Mouse (Mus musculus) 3T3-L1 (cell line): ENCODE data around the gene Cep170.

Experiments
- DNase-seq: peaks from one replicate; pipeline ENCODE4 v3.0.0-alpha.2; 2015; ENCODE audit warnings: low read depth, low spot score

Cep170 gene

DNA sequence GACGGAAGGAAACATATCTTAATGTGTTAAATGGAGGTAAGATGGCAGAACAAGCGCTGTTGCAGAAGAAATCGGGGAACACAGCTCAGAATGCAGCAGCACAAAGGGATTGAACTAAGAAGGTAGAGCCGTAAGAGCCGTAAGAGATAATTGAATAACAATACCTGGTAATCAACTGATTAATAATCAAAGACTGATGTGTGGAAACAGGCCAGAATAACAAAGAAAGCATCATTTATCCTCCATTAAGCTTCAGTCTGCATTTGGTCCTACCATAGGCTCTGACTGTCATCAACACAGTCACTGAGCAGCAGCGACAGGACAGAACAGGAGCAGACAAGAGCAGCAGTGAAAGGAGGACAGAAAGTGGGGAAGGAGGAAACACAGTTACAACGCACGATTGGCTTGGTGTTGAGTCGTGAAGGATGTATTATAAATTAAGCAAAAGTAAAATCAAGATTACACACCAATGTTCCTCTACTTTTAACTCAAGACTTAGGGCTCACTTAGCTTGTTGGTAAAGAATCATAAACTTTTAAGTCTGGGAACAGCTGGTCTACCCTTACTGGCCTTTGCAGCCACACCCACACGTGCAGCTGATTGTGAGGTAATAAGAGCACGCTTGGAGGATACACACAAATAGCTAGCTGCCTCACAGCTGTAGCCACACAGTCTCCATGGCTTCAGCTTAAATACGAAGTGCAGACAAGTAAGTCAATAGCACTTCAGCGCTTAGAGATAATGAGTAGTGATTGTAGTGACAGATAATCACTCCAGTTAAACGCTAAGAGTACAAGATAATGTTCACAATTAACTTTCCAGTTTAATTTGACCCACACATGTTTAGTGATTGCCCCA, 59.8 kb downstream of the Cep170 start:
- DNase-seq = no peak

DNA sequence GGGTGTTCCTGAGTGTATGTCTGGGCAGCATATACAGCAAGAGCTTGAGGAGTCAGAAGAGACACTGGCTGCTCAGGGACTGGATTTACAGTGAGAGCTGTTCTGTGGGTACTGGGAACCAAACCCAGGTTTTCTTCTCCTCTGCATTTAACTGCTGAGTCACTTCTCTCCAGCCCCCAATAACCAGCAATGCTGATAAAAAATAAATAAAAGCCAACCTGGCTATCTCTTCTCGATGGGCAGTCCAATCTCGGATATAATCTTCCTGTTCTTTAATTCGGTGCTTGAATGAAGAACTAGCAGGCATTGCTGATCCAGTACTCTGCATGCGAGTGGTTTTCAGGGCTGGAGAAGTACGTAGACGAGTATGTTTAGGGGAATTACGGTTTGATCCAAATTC, 64.2 kb downstream of the Cep170 start:
- no peak for DNase-seq

DNA sequence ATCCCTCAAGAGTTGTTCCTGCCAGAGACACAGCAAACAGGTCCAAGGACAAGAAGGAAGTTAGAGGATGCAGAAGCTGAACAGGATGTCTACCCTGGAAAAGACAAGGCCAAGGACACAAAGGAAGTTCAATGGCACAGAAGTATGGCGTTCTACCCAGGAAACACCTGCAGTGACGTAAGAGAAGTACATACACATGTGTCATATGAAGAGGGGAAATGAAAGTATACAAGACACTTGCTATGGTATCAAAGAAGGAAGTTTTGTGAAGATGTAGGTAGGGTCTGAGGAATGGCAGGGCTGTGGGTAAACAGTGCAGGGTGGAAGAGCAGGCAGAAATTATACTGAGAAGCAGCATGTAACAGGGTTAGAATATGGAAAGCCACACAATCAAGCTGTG, 81.0 kb downstream of the Cep170 start:
- no peak for DNase-seq

DNA sequence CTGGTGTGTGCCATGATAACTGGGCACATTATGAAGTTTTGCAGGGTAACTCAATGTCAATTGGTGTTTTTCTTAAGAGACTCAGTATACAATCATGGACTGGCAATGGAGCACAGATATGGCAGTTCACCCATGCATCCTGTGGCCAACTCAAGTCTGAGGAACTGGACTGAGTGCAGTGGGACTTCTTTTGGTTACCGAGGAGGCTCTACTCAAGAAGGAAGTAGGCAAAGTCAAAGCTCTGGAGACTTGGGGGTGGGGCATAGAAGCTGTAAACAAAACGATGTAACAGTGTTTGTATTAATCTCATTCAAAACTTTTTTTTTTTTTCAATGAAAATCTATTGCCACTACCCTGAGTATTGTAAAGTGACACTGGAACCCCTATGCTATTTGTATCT, 83.3 kb downstream of the Cep170 start:
- no peak for DNase-seq

DNA sequence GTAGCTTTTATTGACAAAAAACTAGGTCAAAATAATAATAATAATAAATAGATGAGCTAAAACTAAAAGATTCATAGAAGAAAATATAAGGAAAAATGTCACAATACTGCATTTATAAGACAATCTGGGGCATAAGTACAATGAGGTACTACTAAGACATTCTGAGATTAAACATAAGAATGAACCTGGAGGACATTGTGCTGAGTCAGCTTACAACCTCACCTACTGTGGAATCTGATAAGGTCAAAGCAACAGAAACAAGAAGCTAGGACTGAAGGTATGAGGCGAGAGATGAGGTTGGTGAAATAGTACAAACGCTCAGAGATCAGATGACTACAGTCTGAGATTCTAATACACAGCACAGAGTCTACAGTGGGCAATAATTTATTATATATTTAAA, 86.5 kb downstream of the Cep170 start:
- no peak for DNase-seq

DNA sequence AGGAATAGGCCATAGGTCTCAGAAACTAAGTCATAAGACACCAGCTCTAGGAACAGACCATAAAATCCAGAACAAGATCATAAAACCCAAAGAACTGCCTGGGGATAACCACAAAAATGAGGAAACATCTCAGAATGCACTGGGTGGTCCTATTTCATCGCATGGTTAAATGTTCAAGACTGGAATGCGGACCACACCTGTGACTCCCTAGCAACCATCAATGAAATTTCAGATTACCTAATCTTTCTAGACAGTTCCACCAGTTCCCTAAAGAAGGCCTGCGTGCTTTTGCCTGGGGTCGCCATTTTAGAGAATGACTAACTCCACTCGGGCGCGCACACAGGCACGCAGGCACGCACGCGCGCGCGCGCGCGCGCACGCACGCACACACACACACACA, 89.1 kb downstream of the Cep170 start:
- DNase-seq = peak; percentile 27

DNA sequence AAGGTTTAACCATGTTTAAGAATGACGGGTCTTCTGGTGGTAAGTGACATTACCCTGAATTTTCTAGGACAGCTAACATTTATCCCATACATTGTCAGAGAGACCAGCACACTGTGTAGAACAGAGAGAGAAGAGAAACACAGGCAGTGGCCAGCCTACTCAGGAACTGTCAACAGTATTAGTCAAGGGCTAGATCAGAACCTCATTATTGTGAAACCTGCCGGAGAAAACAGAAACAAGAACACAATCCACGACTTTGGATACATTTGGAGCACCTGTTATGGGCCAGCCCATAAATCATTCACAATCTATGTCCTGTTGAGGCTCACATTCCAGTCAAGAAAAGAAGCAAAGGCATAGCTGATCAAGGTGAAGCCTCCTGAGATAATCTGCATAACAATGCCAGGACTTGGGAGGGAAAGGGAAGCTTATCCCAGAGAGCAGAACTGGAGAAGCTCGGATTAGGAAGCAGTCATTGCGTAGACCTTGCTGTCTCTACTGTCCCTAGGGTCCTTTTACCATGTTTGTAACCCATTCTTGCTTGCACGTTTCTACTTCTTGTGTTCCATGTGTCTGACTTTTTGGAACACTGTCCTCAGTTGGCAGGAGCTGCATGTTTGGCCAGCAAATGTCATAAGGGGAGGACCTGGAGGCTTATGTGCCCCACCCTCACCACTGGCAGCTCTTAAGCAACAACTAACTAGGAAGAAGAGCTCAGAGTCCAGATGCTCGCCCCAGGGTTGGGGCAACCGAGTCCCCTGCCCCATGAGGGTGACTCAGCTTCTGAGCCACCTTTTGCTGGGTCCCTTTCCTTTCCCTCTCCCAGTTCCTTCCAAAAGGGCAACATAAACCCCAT, 89.8 kb downstream of the Cep170 start:
- no peak for DNase-seq

DNA sequence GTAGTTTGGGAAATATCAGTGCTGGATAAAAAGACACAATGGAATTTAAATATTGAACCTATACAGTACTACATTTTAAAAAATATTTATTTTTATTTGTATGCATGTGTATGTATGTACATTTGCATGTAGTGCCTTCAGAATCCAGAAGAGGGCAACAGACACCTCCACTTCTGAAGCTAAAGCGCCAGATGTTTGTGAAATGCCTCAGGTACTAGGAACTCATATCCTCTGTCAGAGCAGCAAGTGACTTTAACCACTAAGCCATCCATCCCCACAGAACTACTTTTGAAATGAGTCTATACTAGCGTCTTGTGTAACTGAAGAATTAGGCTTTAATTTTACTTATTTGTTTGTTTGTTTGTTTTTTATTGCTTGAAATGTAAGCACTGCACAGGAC, 101.4 kb downstream of the Cep170 start:
- DNase-seq = peak; percentile 88

DNA sequence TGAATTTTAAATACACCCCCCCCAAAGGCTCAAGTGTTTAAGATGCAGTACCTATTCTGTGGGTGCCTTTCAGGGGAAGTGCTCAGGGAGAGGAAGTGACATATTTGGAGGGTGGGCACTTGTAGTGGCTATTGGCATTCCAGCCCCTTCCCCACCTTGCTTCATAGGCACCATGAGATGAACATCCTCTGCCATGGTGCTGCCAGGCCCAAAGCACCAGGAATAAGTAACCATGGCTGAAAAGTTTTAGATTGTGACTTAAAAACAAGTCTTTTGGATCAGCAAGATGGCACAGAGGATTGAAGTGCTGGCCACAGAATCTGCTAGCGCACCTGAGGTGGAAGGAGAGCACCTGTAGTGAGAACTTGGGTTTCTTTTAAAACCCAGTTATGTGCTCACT, 113.6 kb downstream of the Cep170 start:
- DNase-seq = no peak

DNA sequence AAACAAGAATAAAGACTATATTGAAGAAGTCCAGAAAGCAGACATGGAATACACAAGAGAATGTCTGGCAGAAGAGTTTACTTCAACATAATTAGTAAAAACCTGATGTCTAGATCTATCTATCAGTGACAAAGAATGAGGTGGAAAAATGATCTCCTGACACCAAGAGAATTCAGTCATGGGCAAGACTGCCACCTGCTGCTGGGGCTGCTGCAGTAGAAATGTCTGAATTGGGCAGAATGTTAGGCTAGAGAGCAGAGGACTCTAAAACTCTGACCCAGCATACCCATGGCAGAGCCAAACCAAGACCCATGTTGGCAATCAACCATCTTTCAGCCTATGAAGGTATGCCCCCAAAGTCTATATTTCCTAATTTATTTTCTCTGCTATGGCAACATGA, 114.1 kb downstream of the Cep170 start:
- peak; percentile 25 for DNase-seq

DNA sequence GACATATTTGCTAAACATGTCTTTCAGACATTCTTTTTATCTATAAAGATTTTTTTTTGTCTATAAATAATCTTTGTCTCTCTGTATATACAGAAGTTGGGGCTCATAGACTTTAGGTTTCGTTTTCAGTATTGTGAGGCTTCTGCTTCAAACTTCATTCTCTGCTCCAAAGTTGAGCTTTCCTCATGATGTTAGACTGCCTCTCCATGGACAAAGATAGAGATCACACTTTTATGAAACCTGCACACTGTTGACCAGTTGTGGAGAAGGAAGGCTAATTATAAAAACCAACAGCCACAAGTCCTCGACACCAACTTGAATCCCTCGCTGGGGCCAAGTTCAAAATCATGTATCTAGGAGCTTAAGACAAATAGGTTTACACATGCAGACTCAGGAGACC, 115.2 kb downstream of the Cep170 start:
- no peak for DNase-seq

DNA sequence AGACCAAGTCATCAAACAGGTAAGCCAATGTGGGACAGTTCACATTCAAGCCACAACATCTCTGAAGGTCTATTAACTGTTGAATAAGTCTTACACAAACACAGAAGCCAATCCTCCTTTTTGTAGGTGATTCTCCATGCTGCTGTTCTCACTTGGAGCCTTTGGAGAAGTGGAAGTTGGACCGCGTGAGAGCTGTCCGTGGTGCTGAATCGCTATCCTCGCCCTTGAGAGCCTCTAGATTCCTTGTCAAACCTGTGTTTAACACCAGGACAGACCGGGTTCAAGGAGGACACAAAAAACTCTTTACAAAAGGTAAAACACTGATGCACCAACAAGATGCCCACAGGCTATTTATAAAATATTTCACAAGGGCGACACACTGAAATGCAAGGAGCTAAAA, 116.8 kb downstream of the Cep170 start:
- DNase-seq = peak; percentile 67

DNA sequence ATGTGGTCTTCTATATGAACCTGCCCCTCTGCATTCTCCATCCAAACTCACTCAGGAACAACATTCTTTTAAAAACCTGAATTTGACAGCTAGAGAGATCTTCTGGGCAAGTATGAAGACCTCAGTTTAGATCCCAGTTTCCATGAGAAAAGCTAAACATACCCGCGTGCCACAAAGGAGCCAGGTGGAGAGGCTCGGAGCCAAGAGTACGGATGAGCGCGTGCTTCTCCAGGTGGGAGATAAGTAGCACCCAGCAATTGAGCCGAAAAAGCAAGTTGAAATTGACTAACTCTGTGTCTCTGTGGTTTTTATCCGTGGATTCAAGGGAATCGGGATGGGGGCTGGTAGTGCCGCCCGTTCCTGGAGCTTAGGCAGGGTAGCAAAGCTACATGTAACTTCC, 122.8 kb downstream of the Cep170 start:
- DNase-seq = no peak

DNA sequence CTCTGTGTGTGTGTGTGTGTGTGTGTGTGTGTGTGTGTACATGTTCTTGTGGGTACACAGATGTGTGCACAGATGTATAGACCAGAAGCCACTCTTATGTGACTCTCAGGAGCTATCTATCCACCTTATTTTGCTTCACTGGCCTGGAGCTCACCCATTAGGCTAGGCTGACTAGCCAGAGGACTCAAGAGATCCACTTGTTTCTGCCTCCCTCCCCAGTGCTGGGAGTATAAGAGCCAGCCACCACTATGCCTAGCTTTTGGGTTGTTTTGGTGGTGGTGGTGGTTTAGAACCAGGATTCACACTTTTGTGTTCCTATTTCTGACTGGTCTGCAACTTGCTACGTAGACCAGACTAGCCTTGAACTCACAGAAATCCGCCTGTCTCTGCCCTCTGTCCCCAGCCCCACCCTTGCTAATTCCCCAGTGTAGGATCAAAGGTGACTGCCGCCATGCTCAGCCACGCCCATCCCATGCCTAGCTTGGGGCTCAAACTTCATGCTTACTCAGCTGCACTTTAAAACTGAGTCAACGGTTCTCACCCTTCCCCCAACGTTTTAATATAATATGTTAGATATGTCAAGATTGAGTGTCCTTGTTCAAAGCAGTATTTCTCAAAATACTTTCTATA, 125.5 kb downstream of the Cep170 start:
- DNase-seq = no peak
